11 mouse cellular contexts compared by ENCODE assay signal in the genomic region with DNA sequence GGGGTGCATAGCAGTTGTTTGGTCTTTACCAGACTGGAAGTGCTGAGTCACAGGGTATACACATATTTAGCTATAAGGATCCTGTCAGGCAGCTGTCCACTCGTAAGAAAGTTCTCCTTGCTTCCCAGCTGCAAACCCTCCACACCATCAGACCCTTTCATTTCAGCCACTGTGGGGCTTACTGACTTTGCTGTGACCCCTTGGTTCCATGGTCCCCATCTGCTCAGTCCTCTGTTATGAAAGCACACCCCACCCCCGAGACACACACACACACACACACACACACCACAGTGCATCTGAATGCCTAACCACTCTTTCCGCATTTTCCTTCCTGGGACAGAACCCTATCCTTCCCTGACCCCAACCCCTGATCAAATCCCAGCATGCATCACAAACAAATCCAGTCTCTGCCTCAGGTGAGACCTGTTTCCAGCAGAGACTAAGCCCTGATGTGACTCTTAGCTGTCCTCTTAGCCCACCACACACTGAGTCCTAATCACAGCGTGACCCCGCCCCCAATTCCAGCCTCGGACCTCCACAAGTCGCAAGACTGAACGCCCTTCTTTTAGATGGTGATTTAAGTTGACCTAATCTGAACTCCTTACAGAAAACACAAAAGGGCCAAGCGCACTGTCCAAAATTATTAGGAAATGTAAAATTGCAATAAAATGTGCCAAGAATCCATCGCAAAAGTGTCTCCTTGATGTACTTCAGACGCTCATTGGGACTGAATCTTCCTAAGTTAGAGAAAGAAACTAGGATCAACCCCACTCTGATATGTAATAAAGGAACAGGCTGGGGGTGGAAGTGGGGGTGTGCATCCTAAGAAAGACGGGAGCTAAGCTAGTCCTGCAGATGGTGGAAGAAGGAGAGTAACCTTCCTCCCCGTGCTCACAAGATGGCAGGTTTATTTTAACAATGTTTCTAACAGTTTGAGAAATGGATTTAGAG. TPM values are rescaled to one million over a fixed set of nuclear protein-coding genes. Genes with fewer than 3 reads are reported as not detected.
DNase-seq lines count a peak whose midpoint lies in the region; ATAC-seq lines count a peak whose summit lies in the region.
"Had no signal": no experiment of that assay in that cellular context is flagged by ENCODE, and none has a peak within 500 bp of the region (broad histone marks: within the 10 kb centered on the region; RNA-seq: fewer than 3 reads in every experiment).

No protein-coding gene starts in this region.

- peaks cover 11% of the 10 kb centered on the region for H3K27me3 ChIP-seq in forebrain, embryonic 10.5 days (ENCODE audit: poor library complexity, severe bottlenecking)
- H3K27me3 ChIP-seq in forebrain, embryonic 16.5 days (replicated peaks; ENCODE audit: control insufficient read depth, insufficient read depth, low read length), result no peaks in the 10 kb centered on the region
- no peaks in the 10 kb centered on the region for H3K27me3 ChIP-seq in hindbrain, embryonic 15.5 days
- H3K27me3 ChIP-seq in midbrain, embryonic 11.5 days (ENCODE audit: control insufficient read depth, insufficient read depth, low read length), result no peaks in the 10 kb centered on the region
- peaks cover 2% of the 10 kb centered on the region; the same call in 1 of the 2 replicates for H3K27me3 ChIP-seq in intestine, embryonic 16.5 days (replicated peaks; ENCODE audit: control insufficient read depth, insufficient read depth, low read length)

- H3K4me1 ChIP-seq in forebrain, embryonic 10.5 days, result peaks cover 45% of the 10 kb centered on the region
- H3K4me1 ChIP-seq in forebrain, embryonic 16.5 days (replicated peaks; ENCODE audit: control insufficient read depth, insufficient read depth, low read length), result peaks cover 15% of the 10 kb centered on the region
- H3K4me1 ChIP-seq in hindbrain, embryonic 15.5 days (replicated peaks), result peaks cover 24% of the 10 kb centered on the region
- H3K4me1 ChIP-seq in midbrain, embryonic 11.5 days (ENCODE audit: control insufficient read depth, insufficient read depth, low read length), result peaks cover 23% of the 10 kb centered on the region
- H3K4me1 ChIP-seq in intestine, embryonic 16.5 days (ENCODE audit: control insufficient read depth, insufficient read depth, low read length), result no peaks in the 10 kb centered on the region

- no peak overlapping the region for H3K4me2 ChIP-seq in forebrain, embryonic 16.5 days (ENCODE audit: low read length)
- H3K4me2 ChIP-seq in hindbrain, embryonic 15.5 days, result peak overlapping the region; percentile 26
- peak overlapping the region; percentile 32; the same call in 1 of the 2 replicates for H3K4me2 ChIP-seq in midbrain, embryonic 11.5 days
- H3K4me2 ChIP-seq in intestine, embryonic 16.5 days (ENCODE audit: low read depth, low read length), result no peak overlapping the region

- DNase-seq in forebrain, embryonic 10.5 days (ENCODE audit: extremely low spot score, low spot score), result no peak
- DNase-seq in left cerebral cortex, adult 11 months (ENCODE audit: low spot score), result peak; percentile 38
- no peak for DNase-seq in left cerebral cortex, postnatal 4 days
- peak; percentile 83 for DNase-seq in midbrain, embryonic 11.5 days (ENCODE audit: low spot score, missing footprints)
- no peak for DNase-seq in adrenal gland, adult 2 months
- DNase-seq: cerebellum, adult 9-11 months had no signal

- no peak for ATAC-seq in forebrain, embryonic 16.5 days
- no peak for ATAC-seq in hindbrain, embryonic 15.5 days (ENCODE audit: low FRiP score, low read depth)
- no peak for ATAC-seq in midbrain, embryonic 11.5 days (ENCODE audit: low FRiP score)
- no peak for ATAC-seq in intestine, embryonic 16.5 days
- ATAC-seq: activated CD4-positive, CD25-positive, alpha-beta regulatory T cell, adult 4 months had no signal

- no peak overlapping the region for H3K27ac ChIP-seq in forebrain, embryonic 10.5 days
- H3K27ac ChIP-seq in forebrain, embryonic 16.5 days (ENCODE audit: low read length), result no peak overlapping the region
- H3K27ac ChIP-seq in hindbrain, embryonic 15.5 days (replicated peaks), result no peak overlapping the region
- no peak overlapping the region for H3K27ac ChIP-seq in midbrain, embryonic 11.5 days (ENCODE audit: low read depth, low read length)
- no peak overlapping the region for H3K27ac ChIP-seq in intestine, embryonic 16.5 days (ENCODE audit: low read length)

- intact Hi-C loops in left cerebral cortex, postnatal 4 days (cut with DNase I), result no loop called here

- H3K9ac ChIP-seq in forebrain, embryonic 16.5 days (replicated peaks; ENCODE audit: low read depth, low read length), result no peak overlapping the region
- no peak overlapping the region for H3K9ac ChIP-seq in hindbrain, embryonic 15.5 days
- no peak overlapping the region for H3K9ac ChIP-seq in midbrain, embryonic 11.5 days (ENCODE audit: low read length)
- H3K9ac ChIP-seq in intestine, embryonic 16.5 days (ENCODE audit: low read depth, low read length), result no peak overlapping the region

- no peaks in the 10 kb centered on the region for H3K36me3 ChIP-seq in forebrain, embryonic 10.5 days (replicated peaks)
- H3K36me3 ChIP-seq in forebrain, embryonic 16.5 days (ENCODE audit: control insufficient read depth, insufficient read depth), result no peaks in the 10 kb centered on the region
- no peaks in the 10 kb centered on the region for H3K36me3 ChIP-seq in hindbrain, embryonic 15.5 days
- no peaks in the 10 kb centered on the region for H3K36me3 ChIP-seq in midbrain, embryonic 11.5 days (ENCODE audit: control insufficient read depth, insufficient read depth, low read length)
- H3K36me3 ChIP-seq in intestine, embryonic 16.5 days (ENCODE audit: control insufficient read depth, insufficient read depth, low read length), result no peaks in the 10 kb centered on the region

- H3K4me3 ChIP-seq in forebrain, embryonic 10.5 days, result peak overlapping the region; percentile 29
- H3K4me3 ChIP-seq in forebrain, embryonic 16.5 days (replicated peaks; ENCODE audit: low read length), result no peak overlapping the region
- no peak overlapping the region for H3K4me3 ChIP-seq in hindbrain, embryonic 15.5 days
- H3K4me3 ChIP-seq in midbrain, embryonic 11.5 days (ENCODE audit: low read depth, low read length), result no peak overlapping the region
- no peak overlapping the region for H3K4me3 ChIP-seq in intestine, embryonic 16.5 days (ENCODE audit: low read length)

- no peaks in the 10 kb centered on the region for H3K9me3 ChIP-seq in forebrain, embryonic 10.5 days
- H3K9me3 ChIP-seq in forebrain, embryonic 16.5 days (ENCODE audit: control insufficient read depth, low read length), result no peaks in the 10 kb centered on the region
- H3K9me3 ChIP-seq in hindbrain, embryonic 15.5 days, result no peaks in the 10 kb centered on the region
- no peaks in the 10 kb centered on the region for H3K9me3 ChIP-seq in midbrain, embryonic 11.5 days (ENCODE audit: control insufficient read depth, low read length)
- no peaks in the 10 kb centered on the region for H3K9me3 ChIP-seq in intestine, embryonic 16.5 days (ENCODE audit: control insufficient read depth, low read length)

- WGBS in forebrain, embryonic 10.5 days, result 9% methylated on average over 13 of the region's 13 CpGs
- WGBS in forebrain, embryonic 16.5 days, result 11% methylated on average over 13 of the region's 13 CpGs
- 12% methylated on average over 13 of the region's 13 CpGs for WGBS in hindbrain, embryonic 15.5 days
- 8% methylated on average over 13 of the region's 13 CpGs for WGBS in midbrain, embryonic 11.5 days
- 10% methylated on average over 13 of the region's 13 CpGs for WGBS in intestine, embryonic 16.5 days

RNA-seq across cellular contexts. Expression of gene Rnf38, which starts 18.7 kb away (rescaled TPM):
- polyA plus RNA-seq in forebrain, embryonic 10.5 days (2016; fragmentation: Nextera tagmentation; extraction: Ambion mirVana), result 34.2 TPM in 2 replicates
- 39.8 and 41.7 TPM in 2 replicates for polyA plus RNA-seq in forebrain, embryonic 16.5 days (2015; fragmentation: Nextera tagmentation; extraction: Ambion mirVana)
- total RNA-seq in left cerebral cortex, postnatal 4 days (2021), result 100 to 1,000 TPM; 111 to 113 TPM
- polyA plus RNA-seq in hindbrain, embryonic 15.5 days (2015; fragmentation: Nextera tagmentation; extraction: Ambion mirVana), result 30.3 and 30.5 TPM in 2 replicates
- polyA plus RNA-seq in midbrain, embryonic 11.5 days (2014; fragmentation: Nextera tagmentation; extraction: Ambion mirVana), result 52.4 and 56.6 TPM in 2 replicates
- 10 to 100 TPM; 31.6 to 44.7 TPM for total RNA-seq in adrenal gland, adult 2 months (2021)
- 72.6 and 95.3 TPM in 2 replicates for polyA plus RNA-seq in adrenal gland, adult 2 months (2012; rRNA removed)
- polyA plus RNA-seq in intestine, embryonic 16.5 days (2015; fragmentation: Nextera tagmentation; extraction: Ambion mirVana), result 10.3 and 11.4 TPM in 2 replicates

RNA-seq across cellular contexts. Expression of gene Melk, which starts 48.4 kb away (rescaled TPM):
- polyA plus RNA-seq in forebrain, embryonic 10.5 days (2016; fragmentation: Nextera tagmentation; extraction: Ambion mirVana), result 82.4 and 83.0 TPM in 2 replicates
- 17.3 and 21.6 TPM in 2 replicates for polyA plus RNA-seq in forebrain, embryonic 16.5 days (2015; fragmentation: Nextera tagmentation; extraction: Ambion mirVana)
- total RNA-seq in left cerebral cortex, postnatal 4 days (2021), result 1 to 10 TPM; 2.2 to 2.3 TPM
- polyA plus RNA-seq in hindbrain, embryonic 15.5 days (2015; fragmentation: Nextera tagmentation; extraction: Ambion mirVana), result 8.5 and 10.3 TPM in 2 replicates
- polyA plus RNA-seq in midbrain, embryonic 11.5 days (2014; fragmentation: Nextera tagmentation; extraction: Ambion mirVana), result 71.6 and 74.8 TPM in 2 replicates
- under 1 TPM; 0.72 to 0.86 TPM for total RNA-seq in adrenal gland, adult 2 months (2021)
- polyA plus RNA-seq in adrenal gland, adult 2 months (2012; rRNA removed), result 0.22 TPM in 2 replicates
- polyA plus RNA-seq in intestine, embryonic 16.5 days (2015; fragmentation: Nextera tagmentation; extraction: Ambion mirVana), result 33.1 and 36.7 TPM in 2 replicates
- total RNA-seq: gastrocnemius, adult 18-20 months had no signal

Comparison
In these comparisons a context has a peak if more than half of its experiments do, and no peak if none do; other contexts are left out.
1. DNase-seq: peak in left cerebral cortex, adult 11 months (single experiment) and midbrain, embryonic 11.5 days (single experiment); none in forebrain, embryonic 10.5 days (single experiment), left cerebral cortex, postnatal 4 days (single experiment) and adrenal gland, adult 2 months (single experiment).
2. H3K4me2 ChIP-seq: peak in hindbrain, embryonic 15.5 days (single experiment) and midbrain, embryonic 11.5 days (single experiment); none in forebrain, embryonic 16.5 days (single experiment) and intestine, embryonic 16.5 days (single experiment).